In the genomic region with DNA sequence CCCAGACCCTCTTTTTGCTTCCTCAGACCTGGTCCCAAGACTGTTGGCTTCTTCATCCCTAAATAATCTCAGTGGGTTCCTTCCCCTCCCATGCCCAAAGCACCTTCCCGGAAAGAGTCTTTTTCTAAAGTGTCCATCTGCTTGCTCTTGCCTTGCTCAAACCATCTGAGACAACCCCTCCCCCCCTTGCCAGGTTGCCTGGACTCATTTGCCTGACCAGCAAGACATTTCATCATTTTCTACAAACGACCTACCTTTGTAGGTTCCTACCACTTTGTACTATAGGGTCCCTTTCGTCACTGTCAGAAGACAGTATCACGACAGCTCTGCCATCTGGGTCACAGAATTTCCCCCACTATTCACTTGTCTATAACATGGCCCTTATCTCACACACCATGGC, we compare ENCODE assay signal across 10 mouse cellular contexts. TPM values are rescaled to one million over a fixed set of nuclear protein-coding genes. Genes with fewer than 3 reads are reported as not detected.
A peak's percentile ranks its signal among the peaks of the same experiment; 100 is the strongest.
DNase-seq lines count a peak whose midpoint lies in the region; ATAC-seq and TF ChIP-seq lines count a peak whose summit lies in the region.
"Had no signal": no experiment of that assay in that cellular context is flagged by ENCODE, and none has a peak within 500 bp of the region (broad histone marks: within the 10 kb centered on the region; RNA-seq: fewer than 3 reads in every experiment).

No protein-coding gene starts in this region.

- intact Hi-C loops in heart, postnatal 25 days (cut with DNase I), result no loop called here

- no peaks in the 10 kb centered on the region for H3K27me3 ChIP-seq in heart, embryonic 13.5 days (replicated peaks)
- H3K27me3 ChIP-seq in midbrain, embryonic 10.5 days (ENCODE audit: low read depth, poor library complexity, severe bottlenecking), result no peaks in the 10 kb centered on the region
- no peaks in the 10 kb centered on the region for H3K27me3 ChIP-seq in midbrain, embryonic 14.5 days (ENCODE audit: control insufficient read depth, insufficient read depth, low read length)
- no peaks in the 10 kb centered on the region for H3K27me3 ChIP-seq in heart, postnatal 0 days (ENCODE audit: control insufficient read depth, insufficient read depth, low read length)
- H3K27me3 ChIP-seq in stomach, embryonic 14.5 days (ENCODE audit: control insufficient read depth, insufficient read depth, low read length), result no peaks in the 10 kb centered on the region
- H3K27me3 ChIP-seq: limb, embryonic 13.5 days had no signal

- peak overlapping the region; percentile 82; the same call in 1 of the 2 replicates for H3K4me2 ChIP-seq in heart, embryonic 13.5 days
- H3K4me2 ChIP-seq in midbrain, embryonic 14.5 days (ENCODE audit: low read length), result no peak overlapping the region
- H3K4me2 ChIP-seq in heart, postnatal 0 days (ENCODE audit: low read depth, low read length), result no peak overlapping the region
- H3K4me2 ChIP-seq in stomach, embryonic 14.5 days (replicated peaks; ENCODE audit: low read depth, low read length), result no peak overlapping the region

- peaks cover 22% of the 10 kb centered on the region for H3K36me3 ChIP-seq in heart, embryonic 13.5 days
- peaks cover 23% of the 10 kb centered on the region for H3K36me3 ChIP-seq in midbrain, embryonic 10.5 days
- H3K36me3 ChIP-seq in midbrain, embryonic 14.5 days (ENCODE audit: control insufficient read depth, insufficient read depth, low read length), result no peaks in the 10 kb centered on the region; the same call in 1 of the 2 replicates
- peaks cover 20% of the 10 kb centered on the region for H3K36me3 ChIP-seq in heart, postnatal 0 days (replicated peaks; ENCODE audit: control insufficient read depth, insufficient read depth, low read length)
- peaks cover 9% of the 10 kb centered on the region; the same call in 1 of the 2 replicates for H3K36me3 ChIP-seq in stomach, embryonic 14.5 days (ENCODE audit: control insufficient read depth, insufficient read depth, low read length)

- TF ChIP-seq EP300 in heart, postnatal 0 days (IDR thresholded peaks at IDR 0.05; ENCODE audit: low read depth), result no peak

- WGBS in heart, embryonic 13.5 days, result 64% methylated on average over 4 of the region's 4 CpGs
- 91% methylated on average over 4 of the region's 4 CpGs for WGBS in midbrain, embryonic 10.5 days
- WGBS in midbrain, embryonic 14.5 days, result 87% methylated on average over 4 of the region's 4 CpGs
- WGBS in heart, postnatal 0 days, result 81% methylated on average over 4 of the region's 4 CpGs
- 77% methylated on average over 4 of the region's 4 CpGs for whole genome bisulfite sequencing in stomach, embryonic 14.5 days

- no peaks in the 10 kb centered on the region for H3K9me3 ChIP-seq in heart, embryonic 13.5 days
- no peaks in the 10 kb centered on the region for H3K9me3 ChIP-seq in midbrain, embryonic 10.5 days (replicated peaks)
- no peaks in the 10 kb centered on the region for H3K9me3 ChIP-seq in midbrain, embryonic 14.5 days (ENCODE audit: control insufficient read depth, low read length)
- no peaks in the 10 kb centered on the region for H3K9me3 ChIP-seq in heart, postnatal 0 days (replicated peaks; ENCODE audit: control insufficient read depth, low read length)
- no peaks in the 10 kb centered on the region for H3K9me3 ChIP-seq in stomach, embryonic 14.5 days (ENCODE audit: control insufficient read depth, low read depth, low read length)
- H3K9me3 ChIP-seq: limb, embryonic 13.5 days had no signal

- no peak overlapping the region for H3K4me3 ChIP-seq in heart, embryonic 13.5 days
- 0 out of 2 replicates have a peak overlapping the region, but pooled peaks have one; percentile 75 for H3K4me3 ChIP-seq in midbrain, embryonic 10.5 days
- H3K4me3 ChIP-seq in midbrain, embryonic 14.5 days (replicated peaks; ENCODE audit: low read depth, low read length), result no peak overlapping the region
- no peak overlapping the region for H3K4me3 ChIP-seq in heart, postnatal 0 days (ENCODE audit: low read depth, low read length)
- H3K4me3 ChIP-seq in stomach, embryonic 14.5 days (ENCODE audit: low read depth, low read length), result no peak overlapping the region
- H3K4me3 ChIP-seq: limb, embryonic 13.5 days had no signal

- ATAC-seq in heart, embryonic 13.5 days (ENCODE audit: extremely low read depth, insufficient number of reproducible peaks, low FRiP score, low TSS enrichment), result no peak
- no peak for ATAC-seq in midbrain, embryonic 14.5 days (ENCODE audit: low FRiP score, low TSS enrichment)
- no peak for ATAC-seq in heart, postnatal 0 days (ENCODE audit: insufficient read depth, low read depth)
- ATAC-seq in stomach, embryonic 14.5 days (ENCODE audit: insufficient number of reproducible peaks, insufficient read depth, low FRiP score, low read depth), result no peak

- TF ChIP-seq CTCF in heart, postnatal 0 days (IDR thresholded peaks at IDR 0.05; ENCODE audit: low read depth), result no peak

- DNase-seq in heart, postnatal 25 days (ENCODE audit: low spot score), result no peak
- no peak for DNase-seq in midbrain, embryonic 10.5 days (ENCODE audit: low spot score)
- DNase-seq in midbrain, embryonic 14.5 days, result no peak
- DNase-seq in heart, postnatal 0 days (ENCODE audit: low spot score), result no peak
- DNase-seq in spleen, postnatal 10 days (ENCODE audit: low spot score in 2 of 2), result no peak
- DNase-seq in T-cell, adult 2 months (ENCODE audit: low spot score), result no peak

- peak overlapping the region; percentile 92 for H3K27ac ChIP-seq in heart, embryonic 13.5 days (replicated peaks)
- H3K27ac ChIP-seq in midbrain, embryonic 10.5 days (replicated peaks), result peak overlapping the region; percentile 91
- no peak overlapping the region for H3K27ac ChIP-seq in midbrain, embryonic 14.5 days (replicated peaks; ENCODE audit: low read depth, low read length)
- H3K27ac ChIP-seq in heart, postnatal 0 days (ENCODE audit: low read depth), result peak overlapping the region; percentile 87
- peak overlapping the region; percentile 78 for H3K27ac ChIP-seq in stomach, embryonic 14.5 days (ENCODE audit: low read length)
- H3K27ac ChIP-seq: limb, embryonic 13.5 days had no signal

- H3K9ac ChIP-seq in heart, embryonic 13.5 days, result peak overlapping the region; percentile 83
- no peak overlapping the region for H3K9ac ChIP-seq in midbrain, embryonic 14.5 days (replicated peaks; ENCODE audit: low read length)
- no peak overlapping the region for H3K9ac ChIP-seq in heart, postnatal 0 days (replicated peaks; ENCODE audit: low read depth, low read length)
- no peak overlapping the region for H3K9ac ChIP-seq in stomach, embryonic 14.5 days (replicated peaks; ENCODE audit: low read depth, low read length)
- H3K9ac ChIP-seq: limb, embryonic 13.5 days had no signal

- H3K4me1 ChIP-seq in heart, embryonic 13.5 days, result peaks cover 83% of the 10 kb centered on the region
- peaks cover 61% of the 10 kb centered on the region for H3K4me1 ChIP-seq in midbrain, embryonic 10.5 days
- H3K4me1 ChIP-seq in midbrain, embryonic 14.5 days (ENCODE audit: control insufficient read depth, insufficient read depth, low read length), result peaks cover 34% of the 10 kb centered on the region
- H3K4me1 ChIP-seq in heart, postnatal 0 days (ENCODE audit: control insufficient read depth, insufficient read depth), result peaks cover 48% of the 10 kb centered on the region
- H3K4me1 ChIP-seq in stomach, embryonic 14.5 days (ENCODE audit: control insufficient read depth, insufficient read depth, low read length), result peaks cover 19% of the 10 kb centered on the region; the same call in 1 of the 2 replicates

RNA-seq across cellular contexts. Expression of a gene that starts 1.5 kb away (rescaled TPM):
- polyA plus RNA-seq in heart, embryonic 13.5 days (2015; fragmentation: Nextera tagmentation; extraction: Ambion mirVana), result 33.1 and 37.0 TPM in 2 replicates
- 10 to 100 TPM; 25.7 to 29.2 TPM for total RNA-seq in heart, postnatal 25 days (2021)
- polyA plus RNA-seq in midbrain, embryonic 10.5 days (2016; fragmentation: Nextera tagmentation; extraction: Ambion mirVana), result 107 and 161 TPM in 2 replicates
- 34.2 and 61.1 TPM in 2 replicates for polyA plus RNA-seq in midbrain, embryonic 14.5 days (2014; fragmentation: Nextera tagmentation; extraction: Ambion mirVana)
- total RNA-seq in heart, postnatal 0 days (2014; rRNA removed; ENCODE audit: low replicate concordance), result 46.8 and 52.9 TPM in 2 replicates
- polyA plus RNA-seq in heart, postnatal 0 days (2015; fragmentation: Nextera tagmentation; extraction: Ambion mirVana), result 27.4 and 33.7 TPM in 2 replicates
- 55.5 and 61.4 TPM in 2 replicates for polyA plus RNA-seq in stomach, embryonic 14.5 days (2014; fragmentation: Nextera tagmentation; extraction: Ambion mirVana)

RNA-seq across cellular contexts. Expression of a gene that starts 30.6 kb away (rescaled TPM):
- polyA plus RNA-seq in heart, embryonic 13.5 days (2015; fragmentation: Nextera tagmentation; extraction: Ambion mirVana), result 0.59 and 0.75 TPM in 2 replicates
- total RNA-seq in heart, postnatal 25 days (2021), result not detected
- polyA plus RNA-seq in midbrain, embryonic 10.5 days (2016; fragmentation: Nextera tagmentation; extraction: Ambion mirVana), result not detected in 2 replicates
- 0.26 TPM in 1 of 2 replicates, not detected in the other for polyA plus RNA-seq in midbrain, embryonic 14.5 days (2014; fragmentation: Nextera tagmentation; extraction: Ambion mirVana)
- total RNA-seq in heart, postnatal 0 days (2014; rRNA removed; ENCODE audit: low replicate concordance), result 0.76 and 1.5 TPM in 2 replicates
- 0.19 and 0.30 TPM in 2 replicates for polyA plus RNA-seq in heart, postnatal 0 days (2015; fragmentation: Nextera tagmentation; extraction: Ambion mirVana)
- not detected in 2 replicates for polyA plus RNA-seq in stomach, embryonic 14.5 days (2014; fragmentation: Nextera tagmentation; extraction: Ambion mirVana)

RNA-seq across cellular contexts. Expression of a gene that starts 43.4 kb away (rescaled TPM):
- polyA plus RNA-seq in heart, embryonic 13.5 days (2015; fragmentation: Nextera tagmentation; extraction: Ambion mirVana), result 22.8 and 26.3 TPM in 2 replicates
- 10 to 100 TPM; 11.6 to 12.1 TPM for total RNA-seq in heart, postnatal 25 days (2021)
- polyA plus RNA-seq in midbrain, embryonic 10.5 days (2016; fragmentation: Nextera tagmentation; extraction: Ambion mirVana), result 2.8 and 6.5 TPM in 2 replicates
- polyA plus RNA-seq in midbrain, embryonic 14.5 days (2014; fragmentation: Nextera tagmentation; extraction: Ambion mirVana), result 0.31 and 6.4 TPM in 2 replicates
- total RNA-seq in heart, postnatal 0 days (2014; rRNA removed; ENCODE audit: low replicate concordance), result 11.2 and 12.5 TPM in 2 replicates
- 7.7 and 8.9 TPM in 2 replicates for polyA plus RNA-seq in heart, postnatal 0 days (2015; fragmentation: Nextera tagmentation; extraction: Ambion mirVana)
- polyA plus RNA-seq in stomach, embryonic 14.5 days (2014; fragmentation: Nextera tagmentation; extraction: Ambion mirVana), result 7.2 and 7.6 TPM in 2 replicates
- total RNA-seq: ES-E14 had no signal
